Mouse (Mus musculus): ENCODE data around the gene Rbpms2. TPM values are rescaled to one million over a fixed set of nuclear protein-coding genes. Genes with fewer than 3 reads are reported as not detected.

Gene Rbpms2
- total RNA-seq (2023; ENCODE audit: inconsistent age) = 0.32 TPM in 1 of 4 replicates, not detected in the others

GRCm38 (mm10) chr9:65629025-65629766 lies at the start of gene Rbpms2:
Rbpms2 (plus strand) TSS chr9:65629648.

GRCm38 (mm10) chr9:65579781-65580371 lies 49.6 kb upstream of the Rbpms2 start, which contains the start of gene Plekho2:
Plekho2 (minus strand) TSS chr9:65580040.

DNA sequence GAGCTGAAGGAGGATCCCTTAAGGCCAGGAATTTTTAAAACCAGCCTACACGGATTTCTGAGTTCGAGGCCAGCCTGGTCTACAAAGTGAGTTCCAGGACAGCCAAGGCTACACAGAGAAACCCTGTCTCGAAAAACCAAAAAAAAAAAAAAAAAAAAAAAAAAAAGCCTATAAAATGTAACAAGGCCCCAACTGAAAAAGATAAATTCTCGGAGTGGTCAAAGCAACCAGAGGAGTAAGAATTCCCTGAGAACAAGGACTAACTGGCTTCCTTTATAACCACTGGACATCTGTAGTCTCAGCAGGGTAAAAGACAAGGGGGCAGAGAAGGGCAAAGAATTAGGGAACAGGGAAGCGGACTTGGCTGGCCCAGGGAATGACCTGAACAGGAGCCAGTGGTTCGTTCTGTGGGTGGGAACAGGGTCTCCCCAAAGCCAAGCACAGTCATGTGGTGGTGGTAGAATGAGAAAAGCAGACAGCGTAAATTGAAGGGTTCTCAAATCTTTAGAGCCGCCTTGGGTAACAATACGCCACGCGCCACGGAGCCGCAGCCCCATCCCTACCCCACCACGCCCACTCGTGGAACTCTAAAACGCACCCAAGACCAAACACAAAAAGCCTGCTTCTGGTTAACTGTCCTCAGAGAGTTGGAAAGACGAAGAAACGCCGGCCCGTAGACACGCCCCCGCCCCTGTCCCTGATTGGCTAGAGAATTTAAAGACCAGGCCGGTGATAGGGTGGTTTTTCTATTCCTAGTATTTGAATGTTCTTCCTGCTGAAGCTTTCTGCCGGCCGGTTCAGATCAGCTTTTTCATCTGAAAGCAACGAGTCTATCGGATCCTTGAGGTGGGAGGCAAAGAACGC lies 42.8 kb upstream of the Rbpms2 start, which contains the start of gene Pif1:
Gene Pif1 (plus strand): TSS at position 755 of the 864 bp plus-strand sequence.

DNA sequence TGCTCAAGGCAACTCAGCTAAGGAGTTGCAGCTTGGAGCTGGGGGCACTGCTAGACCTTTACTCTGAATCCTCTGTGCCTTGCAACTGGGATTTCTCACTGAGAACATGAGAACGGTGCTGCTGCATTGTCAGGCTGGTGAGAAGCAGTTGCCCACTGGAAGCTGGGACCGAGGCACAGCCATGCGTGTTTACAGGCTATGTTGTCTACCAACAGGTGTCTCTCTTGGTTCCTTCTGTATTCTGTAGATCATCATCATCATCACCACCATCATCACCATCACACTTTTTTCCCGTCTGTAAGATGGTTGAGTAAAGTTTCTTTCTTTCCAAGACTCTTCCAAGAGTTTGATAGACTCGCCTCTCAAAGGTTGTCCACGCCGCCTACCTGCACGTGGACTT lies 38.3 kb downstream of the Rbpms2 start, which contains the start of gene Oaz2:
Gene Oaz2 (plus strand): TSS at position 301 of the 400 bp plus-strand sequence.

Other genes with a start within 250 kb of the Rbpms2 start
- gene Kbtbd13, start 238.0 kb upstream of the Rbpms2 start, total RNA-seq (2023; ENCODE audit: inconsistent age) = not detected in 4 replicates
- 0.21 to 0.26 TPM in 2 of 4 replicates, not detected in the others for gene Rasl12, start 231.1 kb upstream of the Rbpms2 start, total RNA-seq (2023; ENCODE audit: inconsistent age)
- not detected in 4 replicates for gene Slc51b, start 206.7 kb upstream of the Rbpms2 start, total RNA-seq (2023; ENCODE audit: inconsistent age)
- 21.0 to 25.7 TPM (median 22.2 TPM) in 4 replicates for gene Mtfmt, start 193.9 kb upstream of the Rbpms2 start, total RNA-seq (2023; ENCODE audit: inconsistent age)
- gene Spg21, start 168.7 kb upstream of the Rbpms2 start, total RNA-seq (2023; ENCODE audit: inconsistent age) = 63.2 to 69.7 TPM (median 65.7 TPM) in 4 replicates
- gene Ankdd1a, start 109.5 kb upstream of the Rbpms2 start, total RNA-seq (2023; ENCODE audit: inconsistent age) = 0.35 to 0.63 TPM (median 0.35 TPM) in 3 of 4 replicates, not detected in the other
- gene Plekho2, start 49.6 kb upstream of the Rbpms2 start, total RNA-seq (2023; ENCODE audit: inconsistent age) = 176 to 199 TPM (median 188 TPM) in 4 replicates
- gene Pif1, start 42.5 kb upstream of the Rbpms2 start, total RNA-seq (2023; ENCODE audit: inconsistent age) = 0.57 to 1.3 TPM (median 0.77 TPM) in 4 replicates
- 20.8 to 34.0 TPM (median 28.4 TPM) in 4 replicates for gene Oaz2, start 38.4 kb downstream of the Rbpms2 start, total RNA-seq (2023; ENCODE audit: inconsistent age)
- 15.5 to 24.3 TPM (median 19.7 TPM) in 4 replicates for gene Zfp609, start 197.9 kb downstream of the Rbpms2 start, total RNA-seq (2023; ENCODE audit: inconsistent age)

Data from B cell, adult (primary cell).